Mouse (Mus musculus): Measurements from ENCODE around the gene B4galnt2. TPM values are rescaled to one million over a fixed set of nuclear protein-coding genes. Genes with fewer than 3 reads are reported as not detected.

The B4galnt2 gene
- total and polyA plus RNA-seq, 3 experiments: 0.15 to 4.5 TPM; not detected in 1

- Histone ChIP-seq H3K27me3 (ENCODE audit: control insufficient read depth in 1 of 2, insufficient read depth in 2 of 2, low read length in 2 of 2) (no peaks in the 10 kb centered on the region), H3K36me3 (ENCODE audit: control insufficient read depth in 1 of 2, insufficient read depth in 2 of 2, low read length in 2 of 2) (peaks cover 0 to 3% of the 10 kb centered on the region in 2 experiments; a peak in 1 of 4 replicates), H3K4me3 (ENCODE audit: control insufficient read depth in 1 of 2, insufficient read depth in 1 of 2, low read depth in 2 of 2, low read length in 2 of 2) (no peak overlapping the region)
These were observed 95.6 kb downstream of the B4galnt2 start for GRCm38 (mm10) chr11:95819138-95819537.

More at GRCm38 (mm10) chr11:95819138-95819537, 95.6 kb downstream of the B4galnt2 start:
- TF ChIP-seq TCF12 (IDR thresholded peaks at IDR 0.05; ENCODE audit: low read depth, low read length): no peak
- no peak for TF ChIP-seq MXI1 (IDR thresholded peaks at IDR 0.05; ENCODE audit: low read depth, low read length)
- no peak for TF ChIP-seq ETS1 (IDR thresholded peaks at IDR 0.05; ENCODE audit: low read depth, low read length)
- no peak for TF ChIP-seq MAX (IDR thresholded peaks at IDR 0.05; ENCODE audit: low read length)
- no peak for TF ChIP-seq CTCF (IDR thresholded peaks at IDR 0.05 in 2 of 3, conservative IDR thresholded peaks at IDR 0.05 in 1 of 3; ENCODE audit: control insufficient read depth in 1 of 3, insufficient read depth in 1 of 3, low read depth in 2 of 3, low read length in 3 of 3, poor library complexity in 1 of 3, severe bottlenecking in 1 of 3)
- no peak for TF ChIP-seq TAL1 (IDR thresholded peaks at IDR 0.05; ENCODE audit: low read length)
- TF ChIP-seq TBP (IDR thresholded peaks at IDR 0.05; ENCODE audit: low read depth, low read length): no peak
- TF ChIP-seq ZKSCAN1 (IDR thresholded peaks at IDR 0.05; ENCODE audit: low read depth, low read length): no peak
- TF ChIP-seq POLR2AphosphoS5 (IDR thresholded peaks at IDR 0.05; ENCODE audit: borderline replicate concordance, low read depth, low read length): no peak
- TF ChIP-seq HCFC1 (IDR thresholded peaks at IDR 0.05; ENCODE audit: low read depth, low read length): no peak
- no peak for TF ChIP-seq USF1 (IDR thresholded peaks at IDR 0.05; ENCODE audit: low read depth, low read length)
- TF ChIP-seq SIN3A (IDR thresholded peaks at IDR 0.05; ENCODE audit: low read length): no peak
- TF ChIP-seq JUND (IDR thresholded peaks at IDR 0.05; ENCODE audit: low read depth, low read length): no peak
- TF ChIP-seq MEF2A (IDR thresholded peaks at IDR 0.05; ENCODE audit: extremely low read depth, insufficient replicate concordance, low read depth, low read length, poor library complexity, severe bottlenecking): no peak
- no peak for TF ChIP-seq NELFE (IDR thresholded peaks at IDR 0.05; ENCODE audit: low read depth, low read length)
- TF ChIP-seq SMC3 (IDR thresholded peaks at IDR 0.05; ENCODE audit: low read depth, low read length): no peak
- no peak for TF ChIP-seq NRF1 (IDR thresholded peaks at IDR 0.05; ENCODE audit: insufficient read depth, low read depth, low read length, poor library complexity, severe bottlenecking)
- TF ChIP-seq USF2 (IDR thresholded peaks at IDR 0.05; ENCODE audit: borderline replicate concordance in 1 of 2, insufficient read depth in 1 of 2, low read depth in 1 of 2, low read length in 2 of 2): no peak
- TF ChIP-seq ZNF384 (IDR thresholded peaks at IDR 0.05; ENCODE audit: low read depth, low read length): no peak
- Histone ChIP-seq H3K9ac (ENCODE audit: control insufficient read depth, low read depth, low read length, poor library complexity, severe bottlenecking) (no peak overlapping the region), H3K9me3 (replicated peaks; ENCODE audit: insufficient read depth, low read length) (no peaks in the 10 kb centered on the region), H3K4me1 (ENCODE audit: control insufficient read depth in 1 of 2, insufficient read depth in 2 of 2, low read length in 2 of 2) (peaks cover 0 to 4% of the 10 kb centered on the region in 2 experiments; a peak in 2 of 4 replicates), H3K79me2 (ENCODE audit: control insufficient read depth, insufficient read depth, low read length, poor library complexity) (peaks cover 3% of the 10 kb centered on the region; the same call in 1 of the 2 replicates), H3K27ac (ENCODE audit: control insufficient read depth, low read depth, low read length) (no peak overlapping the region)
- no peak for DNase-seq (ENCODE audit: low read depth, low spot score)

Other genes with a start within 250 kb of the B4galnt2 start
- gene Phb, start 247.9 kb downstream of the B4galnt2 start, total RNA-seq (2012; rRNA removed): 784 and 788 TPM in 2 replicates
- 100 to 1,000 TPM in 1 of 2 experiments, not detected in 1; 302 TPM for gene Phb, start 247.9 kb downstream of the B4galnt2 start, polyA plus RNA-seq (2012; ENCODE audit: insufficient read depth in 1 of 2, insufficient read length in 2 of 2, low read depth in 1 of 2, low replicate concordance in 2 of 2, missing spikeins in 1 of 2)
- 31.8 and 34.1 TPM in 2 replicates for gene Zfp652, start 202.2 kb downstream of the B4galnt2 start, total RNA-seq (2012; rRNA removed)
- gene Zfp652, start 202.2 kb downstream of the B4galnt2 start, polyA plus RNA-seq (2012; ENCODE audit: insufficient read depth in 1 of 2, insufficient read length in 2 of 2, low read depth in 1 of 2, low replicate concordance in 2 of 2, missing spikeins in 1 of 2): 10 to 100 TPM; 19.3 to 38.5 TPM
- 0.59 and 0.73 TPM in 2 replicates for gene B130006D01Rik, start 191.3 kb downstream of the B4galnt2 start, total RNA-seq (2012; rRNA removed)
- gene B130006D01Rik, start 191.3 kb downstream of the B4galnt2 start, polyA plus RNA-seq (2012; ENCODE audit: insufficient read depth in 1 of 2, insufficient read length in 2 of 2, low read depth in 1 of 2, low replicate concordance in 2 of 2, missing spikeins in 1 of 2): under 1 TPM in 1 of 2 experiments, not detected in 1; 0.11 TPM
- 15.4 and 17.7 TPM in 2 replicates for gene Phospho1, start 90.4 kb downstream of the B4galnt2 start, total RNA-seq (2012; rRNA removed)
- gene Phospho1, start 90.4 kb downstream of the B4galnt2 start, polyA plus RNA-seq (2012; ENCODE audit: insufficient read depth in 1 of 2, insufficient read length in 2 of 2, low read depth in 1 of 2, low replicate concordance in 2 of 2, missing spikeins in 1 of 2): 10 to 100 TPM in 1 of 2 experiments, not detected in 1; 76.0 TPM
- 23.5 and 24.0 TPM in 2 replicates for gene Gngt2, start 77.7 kb downstream of the B4galnt2 start, total RNA-seq (2012; rRNA removed)
- 10 to 100 TPM in 1 of 2 experiments, not detected in 1; 25.9 TPM for gene Gngt2, start 77.7 kb downstream of the B4galnt2 start, polyA plus RNA-seq (2012; ENCODE audit: insufficient read depth in 1 of 2, insufficient read length in 2 of 2, low read depth in 1 of 2, low replicate concordance in 2 of 2, missing spikeins in 1 of 2)
- 3.2 and 3.3 TPM in 2 replicates for gene Abi3, start 72.4 kb downstream of the B4galnt2 start, total RNA-seq (2012; rRNA removed)
- gene Abi3, start 72.4 kb downstream of the B4galnt2 start, polyA plus RNA-seq (2012; ENCODE audit: insufficient read depth in 1 of 2, insufficient read length in 2 of 2, low read depth in 1 of 2, low replicate concordance in 2 of 2, missing spikeins in 1 of 2): 10 to 100 TPM in 1 of 2 experiments, not detected in 1; 15.4 TPM
- 0.03 and 0.15 TPM in 2 replicates for gene Igf2bp1, start 91.0 kb upstream of the B4galnt2 start, total RNA-seq (2012; rRNA removed)
- not detected for gene Igf2bp1, start 91.0 kb upstream of the B4galnt2 start, polyA plus RNA-seq (2012; ENCODE audit: insufficient read depth in 1 of 2, insufficient read length in 2 of 2, low read depth in 1 of 2, low replicate concordance in 2 of 2, missing spikeins in 1 of 2)
- gene Gip, start 109.7 kb upstream of the B4galnt2 start, total RNA-seq (2012; rRNA removed): 3.8 and 5.0 TPM in 2 replicates
- 1 to 10 TPM in 1 of 2 experiments, not detected in 1; 7.0 TPM for gene Gip, start 109.7 kb upstream of the B4galnt2 start, polyA plus RNA-seq (2012; ENCODE audit: insufficient read depth in 1 of 2, insufficient read length in 2 of 2, low read depth in 1 of 2, low replicate concordance in 2 of 2, missing spikeins in 1 of 2)
- 135 and 137 TPM in 2 replicates for gene Snf8, start 120.0 kb upstream of the B4galnt2 start, total RNA-seq (2012; rRNA removed)
- gene Snf8, start 120.0 kb upstream of the B4galnt2 start, polyA plus RNA-seq (2012; ENCODE audit: insufficient read depth in 1 of 2, insufficient read length in 2 of 2, low read depth in 1 of 2, low replicate concordance in 2 of 2, missing spikeins in 1 of 2): 100 to 1,000 TPM in 1 of 2 experiments, not detected in 1; 183 TPM
- gene Ube2z, start 150.5 kb upstream of the B4galnt2 start, total RNA-seq (2012; rRNA removed): 55.3 and 56.8 TPM in 2 replicates
- 10 to 100 TPM in 1 of 2 experiments, not detected in 1; 58.5 TPM for gene Ube2z, start 150.5 kb upstream of the B4galnt2 start, polyA plus RNA-seq (2012; ENCODE audit: insufficient read depth in 1 of 2, insufficient read length in 2 of 2, low read depth in 1 of 2, low replicate concordance in 2 of 2, missing spikeins in 1 of 2)
- 1,306 and 1,519 TPM in 2 replicates for gene Atp5g1, start 160.8 kb upstream of the B4galnt2 start, total RNA-seq (2012; rRNA removed)
- gene Atp5g1, start 160.8 kb upstream of the B4galnt2 start, polyA plus RNA-seq (2012; ENCODE audit: insufficient read depth in 1 of 2, insufficient read length in 2 of 2, low read depth in 1 of 2, low replicate concordance in 2 of 2, missing spikeins in 1 of 2): 1,000 to 10,000 TPM in 1 of 2 experiments, not detected in 1; 1,694 TPM
- gene Calcoco2, start 197.1 kb upstream of the B4galnt2 start, total RNA-seq (2012; rRNA removed): not detected in 2 replicates
- not detected for gene Calcoco2, start 197.1 kb upstream of the B4galnt2 start, polyA plus RNA-seq (2012; ENCODE audit: insufficient read depth in 1 of 2, insufficient read length in 2 of 2, low read depth in 1 of 2, low replicate concordance in 2 of 2, missing spikeins in 1 of 2)
- not detected in 2 replicates for gene Ttll6, start 218.9 kb upstream of the B4galnt2 start, total RNA-seq (2012; rRNA removed)
- under 1 TPM in 1 of 2 experiments, not detected in 1; 0.03 TPM for gene Ttll6, start 218.9 kb upstream of the B4galnt2 start, polyA plus RNA-seq (2012; ENCODE audit: insufficient read depth in 1 of 2, insufficient read length in 2 of 2, low read depth in 1 of 2, low replicate concordance in 2 of 2, missing spikeins in 1 of 2)

Measured in MEL (cell line).